Mouse (Mus musculus): ENCODE measurements at regions not wholly inside any gene's neighbourhood (a gene's known extent, or its start where the extent isn't known, plus 50 kb on each side); places are given as distances from the start of the nearest gene placed in this dataset.

DNA sequence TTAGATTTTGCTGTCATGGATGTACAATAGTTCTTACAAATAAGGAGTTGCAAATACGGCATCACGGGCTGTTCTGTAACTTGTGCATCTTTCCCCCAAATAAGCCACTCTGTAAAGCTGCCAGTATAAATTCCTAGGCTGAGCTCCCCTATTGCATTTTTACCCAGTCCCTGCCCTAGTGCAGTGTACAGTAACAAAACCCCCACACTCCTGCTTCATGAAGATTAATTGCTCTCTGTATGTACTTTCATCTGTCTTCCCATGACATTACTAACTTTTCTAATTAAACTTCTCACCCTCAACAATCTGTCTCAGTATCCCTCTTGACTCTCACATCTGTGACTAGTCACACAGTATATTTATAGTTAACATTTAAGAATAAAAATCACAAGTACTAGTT is 73.4 kb downstream of the Tm4sf1 start:
- no peak for DNase-seq (ENCODE audit: low read depth, low spot score)

DNA sequence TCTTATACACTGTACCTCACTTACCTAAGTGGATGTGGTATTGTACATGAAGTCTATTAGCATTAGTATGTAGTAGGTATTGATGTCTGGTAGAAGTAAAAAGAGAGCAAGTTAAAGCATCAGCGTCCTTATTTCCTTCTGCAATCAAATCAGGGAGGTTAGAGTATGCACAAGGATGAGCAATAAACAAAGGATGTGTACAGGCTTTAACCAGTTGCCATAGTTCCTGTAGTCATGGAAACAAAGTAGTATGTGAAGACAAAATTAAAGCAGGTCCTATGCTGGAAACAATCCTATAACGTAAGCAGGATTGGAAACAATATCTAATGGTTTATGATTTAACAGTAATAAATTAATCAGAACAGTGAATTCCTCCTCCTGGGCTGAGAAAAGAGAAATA is 78.0 kb downstream of the Tm4sf1 start:
- no peak for DNase-seq (ENCODE audit: low read depth, low spot score)

DNA sequence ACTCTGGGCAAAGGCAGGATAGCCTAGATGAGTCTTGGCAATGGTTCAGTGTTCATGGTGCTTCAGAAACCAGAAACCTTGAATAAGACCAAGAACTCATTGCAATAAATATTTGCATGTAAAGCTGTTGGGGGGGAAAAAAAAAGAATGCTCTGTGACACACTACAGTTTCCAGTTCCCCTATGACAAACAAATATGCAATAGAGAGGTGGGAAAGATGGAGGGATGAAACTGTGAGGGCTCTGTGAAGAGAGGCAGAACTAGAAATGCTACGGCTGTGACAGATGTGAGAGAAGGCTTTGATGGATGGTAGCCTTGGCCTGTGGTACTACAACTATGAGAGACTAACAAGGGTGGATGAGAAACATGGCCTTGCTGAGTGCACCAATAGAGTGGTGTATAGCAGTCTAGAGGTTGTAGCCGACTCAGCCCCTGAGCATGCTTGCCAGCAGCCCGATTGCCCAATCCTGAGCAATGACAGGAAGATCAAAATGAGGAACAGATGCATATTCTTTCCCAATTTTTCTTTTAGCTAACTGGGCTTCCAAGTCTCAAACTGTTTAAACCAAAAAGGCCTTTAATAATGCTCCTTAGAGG is 79.4 kb downstream of the Tm4sf1 start:
- DNase-seq (ENCODE audit: low read depth, low spot score): no peak

DNA sequence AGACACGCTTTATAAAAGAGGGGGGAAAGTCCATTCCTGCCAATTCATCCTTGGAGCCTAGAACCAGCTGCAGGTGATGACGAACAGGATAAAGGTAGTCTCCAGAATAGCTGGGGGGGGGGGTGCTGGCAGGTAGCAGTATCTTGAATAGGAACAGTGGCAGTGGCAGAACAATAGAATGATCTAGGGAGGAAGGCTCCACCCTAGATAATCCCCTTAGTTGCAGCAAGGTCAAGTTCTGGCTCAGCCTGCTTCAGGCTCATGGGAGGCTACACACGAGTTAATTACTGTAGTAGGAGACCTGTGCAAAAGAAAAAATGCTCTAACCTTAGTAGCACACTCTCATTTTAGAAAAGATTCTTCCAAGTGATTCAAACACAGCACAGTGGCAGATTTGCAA is 83.4 kb downstream of the Tm4sf1 start:
- DNase-seq (ENCODE audit: low read depth, low spot score): no peak

DNA sequence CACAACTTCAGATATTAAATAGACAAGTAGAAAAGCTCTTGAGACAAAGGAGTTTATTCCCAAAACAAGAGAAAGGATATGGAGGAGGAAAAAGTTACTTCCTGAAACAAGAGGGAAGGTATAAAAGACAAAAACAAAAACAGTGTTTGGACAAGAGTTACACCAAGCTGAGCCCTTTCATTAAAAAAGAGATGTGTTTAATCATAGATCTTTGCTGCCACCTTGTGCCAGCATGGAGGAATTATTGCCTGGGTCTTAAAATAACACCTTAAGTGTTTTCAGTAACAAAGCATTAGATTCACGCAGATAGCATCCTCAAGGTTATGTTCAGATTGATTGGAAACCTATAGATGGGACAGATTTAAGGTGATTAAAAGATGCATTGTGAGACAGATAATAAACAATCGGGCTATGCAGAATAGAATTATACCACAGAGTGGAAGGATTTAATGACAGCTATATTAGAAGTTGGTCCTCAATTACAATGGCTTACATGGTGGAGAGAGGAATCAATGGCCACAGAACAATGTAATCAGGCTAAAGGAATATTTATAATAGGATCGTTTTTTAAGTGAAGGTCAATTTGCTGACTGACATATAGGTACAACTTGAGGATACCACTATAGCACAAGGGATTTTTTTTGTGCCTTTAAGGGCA is 97.6 kb downstream of the Tm4sf1 start:
- peak; percentile 2 for DNase-seq (ENCODE audit: low read depth, low spot score)

DNA sequence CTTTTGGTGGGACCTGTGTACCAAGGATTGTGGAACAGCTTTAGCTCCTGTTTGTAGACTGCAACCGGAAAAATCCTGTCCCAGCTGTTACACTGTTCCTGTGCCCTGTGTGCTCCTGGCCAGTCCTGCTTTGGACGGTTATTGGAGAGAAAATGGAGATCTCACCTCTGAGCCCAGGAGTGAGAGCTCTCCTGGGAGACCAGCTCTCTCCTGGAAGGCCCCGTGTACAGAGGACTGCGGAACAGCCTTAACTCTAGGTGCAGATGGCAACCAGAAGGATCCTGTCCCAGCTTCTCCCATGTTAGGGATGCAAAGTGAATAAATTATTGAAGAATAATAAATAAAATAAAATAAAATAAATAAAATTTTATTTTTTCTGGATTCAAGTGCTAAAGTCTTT is 98.4 kb downstream of the Tm4sf1 start:
- DNase-seq (ENCODE audit: low read depth, low spot score): no peak

DNA sequence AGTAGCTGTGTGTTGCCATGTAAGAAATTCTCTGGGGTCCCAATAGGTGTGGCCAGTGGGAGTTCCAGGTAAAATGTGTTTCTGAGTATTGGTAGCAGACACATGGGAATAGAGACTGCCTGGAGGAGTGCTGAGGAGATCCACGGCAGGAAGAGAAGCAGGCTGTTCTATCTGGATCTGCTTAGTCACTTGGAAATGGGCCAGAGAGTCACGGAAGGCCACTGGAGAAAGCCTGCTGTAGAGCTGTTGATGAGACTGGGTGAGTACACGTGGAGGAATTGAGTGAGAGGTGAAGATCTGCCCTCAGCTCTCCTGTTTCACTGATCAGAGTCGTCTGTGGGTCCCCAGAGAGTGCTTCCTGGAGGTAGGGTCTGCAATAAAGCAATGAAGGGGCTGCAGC is 120.2 kb downstream of the Tm4sf1 start:
- no peak for DNase-seq (ENCODE audit: low read depth, low spot score)

DNA sequence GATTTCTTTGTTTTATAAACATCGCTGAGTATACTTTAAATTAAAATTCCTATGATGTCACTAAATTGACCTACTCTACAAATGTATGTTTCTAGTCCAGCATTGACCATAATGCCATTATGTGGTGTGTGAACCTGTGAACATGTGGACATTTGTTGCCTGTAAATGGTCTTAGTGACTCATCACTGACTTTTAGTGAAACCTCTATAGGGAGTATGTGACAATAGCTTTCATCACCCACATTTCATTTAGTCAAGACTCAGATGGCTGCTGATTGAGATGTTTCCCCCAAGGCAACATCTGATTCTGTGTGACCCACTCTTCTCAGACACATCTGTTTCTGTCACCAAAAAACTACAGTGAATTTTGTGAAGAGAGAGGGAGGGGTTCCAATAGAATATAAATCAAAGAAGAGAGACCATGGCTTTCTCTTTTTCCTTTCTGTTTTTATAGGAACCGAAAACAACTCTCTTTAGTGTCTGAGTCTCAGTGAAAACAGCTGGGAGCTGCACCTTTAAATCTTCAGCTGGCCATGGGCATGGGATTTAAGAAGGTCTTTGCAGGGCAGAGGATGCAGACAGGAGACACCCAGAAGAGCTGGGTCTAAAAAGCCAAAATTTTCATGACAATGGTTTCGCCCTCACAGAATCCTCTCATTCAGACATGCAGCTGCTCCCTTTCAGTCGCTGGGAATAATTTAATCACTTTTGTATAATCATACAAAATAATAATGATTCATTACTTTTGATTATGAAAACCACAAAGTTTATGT is 148.4 kb downstream of the Tm4sf1 start:
- DNase-seq (ENCODE audit: low read depth, low spot score): no peak

DNA sequence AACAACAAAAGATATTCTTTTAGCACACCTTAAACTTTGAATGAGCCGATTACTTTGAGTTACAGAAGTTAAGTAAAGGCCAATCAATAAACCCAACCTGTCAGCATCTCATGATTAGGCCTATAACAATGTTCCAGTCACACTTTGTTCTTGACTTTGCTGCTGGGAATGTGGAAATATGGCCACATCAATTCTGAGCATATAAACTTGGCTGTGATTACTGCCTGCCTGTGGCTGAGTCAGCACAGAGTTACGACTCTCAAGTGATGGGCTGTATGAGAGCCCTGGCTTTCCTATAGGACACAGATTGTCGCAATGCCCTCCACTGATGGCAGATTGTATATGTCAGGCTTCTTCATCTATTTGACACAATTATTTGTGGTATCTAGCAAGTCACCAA is 152.6 kb downstream of the Tm4sf1 start:
- DNase-seq (ENCODE audit: low read depth, low spot score): no peak

DNA sequence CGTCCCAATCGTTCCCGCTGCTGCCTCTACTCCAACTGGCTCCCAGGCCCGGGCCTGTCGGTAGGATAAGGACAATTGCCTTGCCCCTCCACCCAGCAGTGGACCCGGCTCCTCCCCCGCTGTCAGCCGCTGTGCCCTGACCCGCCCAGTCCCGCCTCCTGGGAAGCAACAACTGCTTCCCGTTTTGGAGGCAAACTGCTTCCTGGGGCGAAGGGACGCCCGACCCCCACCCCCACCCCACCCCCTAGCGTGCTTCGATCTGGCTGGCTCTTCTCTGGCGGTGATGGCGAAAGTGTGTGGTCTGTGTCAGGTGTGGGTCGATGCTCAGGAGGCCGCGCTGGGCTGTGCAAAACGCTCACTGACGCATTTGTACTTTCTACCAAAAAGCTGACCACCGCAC is 164.9 kb downstream of the Tm4sf1 start:
- DNase-seq (ENCODE audit: low read depth, low spot score): no peak

DNA sequence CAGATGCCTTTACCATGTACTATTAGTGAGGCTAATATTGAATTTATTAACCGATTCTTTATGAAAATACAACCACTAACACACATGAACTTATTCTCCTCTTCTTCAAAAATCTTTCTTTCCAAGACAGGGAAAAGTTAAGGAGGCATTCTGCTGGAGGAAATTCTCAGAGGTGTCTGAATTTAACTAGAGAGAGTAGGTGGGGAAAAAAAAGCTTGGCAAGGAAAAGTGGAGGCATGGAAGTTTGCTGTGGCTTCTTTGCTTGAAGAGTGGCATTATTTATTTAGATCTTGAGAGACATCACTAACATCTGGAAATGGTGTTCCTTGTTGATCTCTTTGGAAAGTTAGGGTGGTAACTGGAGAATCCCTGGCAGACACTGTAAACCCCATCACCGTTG is 173.2 kb downstream of the Tm4sf1 start:
- DNase-seq (ENCODE audit: low read depth, low spot score): no peak

DNA sequence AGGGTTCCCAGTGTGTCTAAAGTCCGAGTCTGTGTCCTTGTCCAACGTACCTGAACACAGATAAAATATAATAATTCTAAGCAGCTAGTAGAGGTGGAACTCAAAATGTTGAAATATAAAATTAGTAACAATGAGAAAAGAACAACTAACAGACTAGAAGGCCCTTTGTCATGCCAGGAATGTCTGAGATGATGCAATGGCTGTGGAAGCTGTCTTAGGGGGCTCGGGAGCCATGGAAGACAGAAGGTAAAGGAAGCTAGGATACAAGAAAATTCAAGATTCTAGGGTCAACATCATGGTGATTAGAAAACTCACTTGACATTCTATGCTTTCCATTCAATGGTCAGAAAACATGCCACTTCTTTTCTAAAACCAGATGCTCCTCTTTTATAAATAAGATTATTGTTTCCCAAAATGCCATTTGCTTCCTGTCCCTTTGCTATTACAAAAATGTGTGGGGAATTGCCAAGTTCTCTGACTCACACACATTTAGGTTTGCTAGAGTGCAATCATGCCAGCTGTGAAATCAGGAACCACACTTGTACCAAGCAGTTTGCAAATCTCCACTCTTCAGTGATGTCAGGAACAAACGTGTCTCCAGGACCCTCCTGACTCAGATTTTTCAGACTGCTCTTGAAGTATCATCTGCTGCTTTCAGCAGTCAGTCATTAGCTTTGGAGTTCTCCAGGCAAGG is 175.8 kb downstream of the Tm4sf1 start:
- no peak for DNase-seq (ENCODE audit: low read depth, low spot score)

DNA sequence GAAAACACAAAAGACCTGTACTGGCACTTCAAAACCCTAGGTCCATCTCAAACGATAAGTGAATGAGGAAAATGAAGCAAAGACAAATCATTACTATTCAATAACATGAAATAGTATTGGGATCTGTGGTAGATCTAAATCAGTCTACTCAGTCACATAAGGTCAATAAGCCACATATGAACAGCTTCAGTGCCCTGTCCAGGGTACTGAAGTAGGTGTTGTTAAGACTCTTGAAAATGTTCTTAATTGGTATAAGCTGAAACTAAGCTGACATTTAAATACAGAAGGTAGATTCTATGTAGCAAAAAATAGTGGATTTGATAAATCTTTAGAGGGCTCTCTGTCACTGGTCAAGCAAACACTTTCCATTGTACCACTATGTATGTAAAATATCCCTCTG is 183.8 kb downstream of the Tm4sf1 start:
- DNase-seq (ENCODE audit: low read depth, low spot score): no peak

DNA sequence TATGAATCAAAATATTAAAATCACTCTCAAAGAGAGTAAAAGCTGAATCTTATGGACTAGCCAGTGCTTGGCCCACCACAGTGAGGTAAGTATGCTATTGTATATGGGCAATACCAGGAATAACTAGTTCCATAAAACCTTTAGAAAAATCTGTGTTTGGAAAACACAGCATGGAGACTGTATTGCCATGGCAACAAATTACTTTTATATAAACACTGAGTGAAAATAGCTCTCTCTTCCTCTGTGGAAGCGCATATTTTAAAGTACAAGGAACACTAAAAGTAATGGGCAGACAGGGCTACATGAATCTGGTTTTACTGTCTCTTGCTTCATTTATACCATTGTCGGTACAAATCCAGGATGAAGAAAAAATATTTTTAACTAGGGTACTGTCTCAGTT is 199.5 kb downstream of the Tm4sf1 start:
- DNase-seq (ENCODE audit: low read depth, low spot score): no peak

DNA sequence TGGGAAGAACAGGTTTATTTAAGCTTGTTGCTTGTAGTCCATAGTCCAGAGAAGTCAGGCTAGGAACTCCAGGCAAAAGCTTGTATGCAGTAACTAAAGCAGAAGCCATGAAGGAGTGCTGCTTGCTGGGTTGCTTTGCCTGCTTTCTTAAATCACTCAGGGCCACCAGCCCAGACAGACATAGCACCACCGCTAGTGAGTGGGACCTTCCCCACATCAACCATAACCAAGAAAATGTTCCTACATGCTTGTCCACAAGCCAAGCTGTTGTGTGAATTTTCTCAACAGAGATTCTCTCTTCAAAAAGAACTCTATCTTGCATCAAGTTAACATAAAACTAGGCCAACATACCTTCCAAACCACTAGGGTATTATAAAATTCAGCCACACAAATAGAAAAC is 201.3 kb downstream of the Tm4sf1 start:
- no peak for DNase-seq (ENCODE audit: low read depth, low spot score)

DNA sequence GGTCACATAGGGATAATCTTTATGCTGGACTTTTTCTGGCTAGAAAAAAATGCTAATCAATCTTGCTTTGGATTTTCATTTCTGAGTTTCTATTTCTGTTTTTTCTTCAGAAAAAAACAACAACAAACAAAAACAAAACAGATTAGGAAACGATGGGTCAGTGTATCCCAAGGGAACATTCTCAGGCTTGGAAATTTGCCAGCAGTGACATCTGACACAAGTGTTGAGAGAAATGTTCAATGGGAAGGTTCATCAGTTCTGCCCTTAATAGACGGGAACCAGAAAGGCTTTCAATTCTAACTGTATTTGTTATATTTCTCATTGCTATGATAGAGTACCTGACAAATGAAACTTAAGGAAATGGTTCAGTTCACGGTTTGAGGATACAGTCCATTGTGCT is 206.9 kb downstream of the Tm4sf1 start:
- no peak for DNase-seq (ENCODE audit: low read depth, low spot score)

DNA sequence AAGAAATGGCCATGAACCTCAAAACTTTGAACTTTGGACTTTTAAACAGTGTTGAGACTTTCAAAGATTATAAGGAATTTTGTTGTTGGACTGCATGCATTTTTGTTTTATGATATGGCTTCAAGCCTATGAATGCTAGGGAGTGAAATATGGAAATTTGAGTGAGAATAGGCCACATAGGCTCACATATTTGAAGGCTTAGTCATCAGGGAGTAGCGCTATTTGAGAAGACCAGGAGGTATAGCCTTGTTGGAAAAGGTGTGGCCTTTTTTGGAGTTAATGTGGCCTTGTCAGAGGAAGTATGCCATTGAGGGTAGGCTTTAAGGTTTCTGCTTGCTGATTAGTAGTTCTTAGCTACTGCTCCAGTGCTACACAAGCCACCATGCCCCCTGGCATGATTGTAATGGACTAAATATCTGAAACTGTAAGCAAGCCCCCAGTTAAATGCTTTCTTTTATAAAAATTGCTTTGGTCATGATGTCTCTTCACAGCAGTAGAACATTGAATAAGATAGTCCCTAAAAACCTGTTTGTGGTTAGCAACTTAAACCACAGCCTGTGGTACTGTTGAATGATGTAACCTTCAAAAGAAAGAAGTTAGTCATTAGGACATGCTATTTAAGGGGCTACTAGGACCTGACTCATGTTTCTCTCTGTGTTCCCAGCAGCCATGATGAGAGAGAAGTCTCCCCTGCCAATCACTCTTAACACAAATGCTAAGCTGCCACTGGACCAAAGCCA is 208.4 kb downstream of the Tm4sf1 start:
- DNase-seq (ENCODE audit: low read depth, low spot score): no peak

DNA sequence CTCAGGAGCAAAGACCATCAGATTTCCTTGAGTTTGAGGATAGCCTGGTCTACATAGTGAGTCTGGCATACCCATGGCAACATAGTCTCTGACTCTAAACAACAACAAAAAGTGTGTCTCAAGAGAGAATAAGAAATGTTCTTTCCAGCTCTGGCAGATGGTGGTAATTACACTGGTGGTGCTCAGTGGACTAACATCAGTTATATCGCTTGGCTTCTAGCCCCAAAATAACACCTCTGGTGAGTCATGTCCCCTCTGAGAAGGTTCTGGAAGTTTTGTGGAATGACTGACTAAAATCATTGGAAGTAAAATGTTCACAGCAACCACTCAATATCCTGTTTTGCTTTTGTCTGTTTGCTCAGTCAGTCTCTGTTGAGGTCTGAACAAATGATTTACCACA is 227.3 kb downstream of the Tm4sf1 start:
- no peak for DNase-seq (ENCODE audit: low read depth, low spot score)

DNA sequence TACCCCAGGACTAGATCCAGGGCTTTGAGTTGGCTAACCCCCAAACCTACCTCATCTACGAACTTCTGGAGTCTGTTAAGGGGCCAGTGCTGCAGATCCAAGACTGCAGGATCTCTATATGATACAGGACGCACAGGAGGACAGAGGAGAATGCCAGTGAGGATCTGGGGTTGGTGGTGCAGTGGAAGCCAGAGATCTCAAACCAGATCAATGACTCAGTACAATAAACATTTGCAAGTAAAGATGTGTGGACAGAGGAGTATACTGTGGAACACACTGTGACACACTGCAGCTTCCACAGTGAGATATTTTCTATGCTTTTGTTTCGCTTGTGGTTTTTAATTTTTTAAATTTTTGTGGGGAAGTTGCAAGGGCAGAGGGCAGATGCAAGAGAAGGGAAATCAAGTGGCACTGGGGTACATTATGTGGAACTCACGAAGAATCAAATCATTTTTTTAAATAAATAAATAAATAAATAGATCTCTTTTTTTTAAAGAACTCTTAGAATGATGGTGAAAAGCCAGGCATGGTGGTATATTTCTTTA is 227.8 kb downstream of the Tm4sf1 start:
- DNase-seq (ENCODE audit: low read depth, low spot score): no peak

DNA sequence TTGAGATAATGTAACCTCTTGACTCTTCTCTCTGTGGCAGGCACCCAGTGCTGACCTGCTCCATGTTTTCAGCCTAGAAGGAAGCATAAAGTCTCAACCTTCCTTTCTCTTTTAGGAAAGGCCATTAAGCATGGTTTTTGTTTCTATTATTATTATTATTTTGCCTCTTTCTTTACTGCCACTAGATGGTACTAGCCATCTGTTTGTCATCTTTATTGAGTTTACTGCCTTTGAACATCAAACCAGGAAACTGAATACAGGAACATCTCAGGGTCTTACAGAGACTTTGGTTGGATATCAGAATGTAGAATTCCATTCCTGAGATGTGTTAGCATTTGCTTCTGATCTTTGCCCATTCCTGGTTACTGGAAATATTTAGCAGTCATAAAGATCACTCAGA is 268.8 kb downstream of the Tm4sf1 start:
- DNase-seq (ENCODE audit: low read depth, low spot score): no peak

DNA sequence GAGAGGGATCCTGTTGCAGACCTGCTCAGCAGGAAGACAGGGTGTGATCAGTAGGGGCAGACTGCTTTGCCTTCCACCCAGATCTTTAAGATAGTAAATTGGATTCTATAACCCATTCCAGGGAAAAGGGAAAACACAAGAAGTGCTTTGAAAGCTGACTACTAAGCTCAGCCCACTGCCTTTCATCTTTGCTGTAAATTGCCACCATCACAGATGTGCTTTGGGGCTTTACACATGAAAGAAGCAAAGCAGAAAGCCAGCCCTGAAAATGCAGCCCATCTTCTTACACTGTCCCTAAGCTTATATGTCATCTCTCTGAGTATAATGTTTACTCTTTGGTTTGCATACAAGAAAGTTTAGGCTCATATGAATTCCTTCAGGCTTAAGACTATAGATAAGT is 283.6 kb downstream of the Tm4sf1 start:
- no peak for DNase-seq (ENCODE audit: low read depth, low spot score)

DNA sequence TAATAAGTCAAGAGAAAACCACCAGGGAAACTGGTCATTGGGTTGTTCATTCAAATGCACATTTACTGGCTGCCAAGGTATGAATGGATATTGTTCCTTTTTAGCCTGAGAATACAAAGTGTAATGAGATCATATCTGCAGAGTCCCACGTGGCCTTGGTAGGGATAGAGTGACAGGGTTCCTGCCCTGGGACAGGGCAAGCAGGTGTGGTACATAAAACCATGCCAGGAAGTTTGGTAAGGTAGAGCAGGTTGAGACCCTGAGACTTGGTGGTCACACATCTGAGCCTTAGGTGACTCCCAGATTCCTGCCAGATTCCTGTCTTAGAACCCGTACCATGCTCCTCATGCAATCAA is 320.5 kb downstream of the Tm4sf1 start:
- no peak for DNase-seq (ENCODE audit: low read depth, low spot score)

All from CD4-positive, CD25-positive, alpha-beta regulatory T cell, adult 2 months (primary cell).